Mouse (Mus musculus): ENCODE measurements around the gene Tmem132e.

DNA sequence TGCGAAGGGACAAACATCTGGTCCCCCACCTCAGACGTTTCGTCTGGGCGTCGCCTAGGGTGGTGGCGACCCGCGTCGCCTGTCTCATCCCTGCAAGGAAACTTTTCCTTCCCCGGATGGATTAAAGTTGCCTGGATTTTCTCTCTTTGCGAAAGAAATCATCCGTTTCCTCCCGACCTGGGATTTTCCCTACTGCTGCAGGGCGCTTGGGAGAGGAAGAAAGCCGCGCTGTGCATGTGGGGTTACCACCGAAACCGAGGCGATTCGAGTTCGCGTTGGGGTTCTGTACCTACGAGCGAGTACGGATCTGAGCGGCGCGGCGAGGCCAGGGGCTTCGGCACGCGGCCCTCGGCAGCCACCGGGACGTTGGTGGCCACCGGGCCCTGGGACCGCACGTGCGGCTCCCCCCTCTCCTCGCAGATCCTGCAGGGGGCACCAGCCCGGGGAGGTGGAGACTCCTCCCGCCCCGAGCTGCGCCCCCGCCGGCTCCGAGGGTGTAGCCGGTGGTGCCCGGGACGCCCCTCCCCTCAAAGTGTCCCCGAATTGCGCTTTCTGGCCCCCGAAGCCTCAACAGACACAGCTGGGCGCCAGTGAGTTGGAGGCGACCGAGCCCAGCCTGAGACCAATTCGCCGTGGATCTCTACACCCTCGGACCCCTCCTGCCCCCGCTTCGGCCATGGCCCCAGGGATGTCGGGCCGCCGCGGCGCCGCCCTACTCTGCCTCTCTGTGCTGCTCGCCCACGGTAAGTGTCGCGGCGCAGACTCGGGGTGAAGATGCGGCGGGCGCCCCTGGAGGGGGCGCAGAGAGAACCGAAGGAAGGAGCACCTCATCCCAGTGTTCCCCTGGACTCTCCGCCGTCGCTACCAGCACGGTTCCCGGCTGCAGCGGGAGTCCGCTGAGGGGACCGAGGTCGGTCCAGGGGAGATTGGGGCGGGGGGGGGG lies at the start of gene Tmem132e:
- TF ChIP-seq POLR2A (IDR thresholded peaks at IDR 0.05; ENCODE audit: borderline replicate concordance, low read depth, low read length), result no peak
- no peak for TF ChIP-seq CTCF (IDR thresholded peaks at IDR 0.05; ENCODE audit: low read depth, low read length)

Measured in bone marrow macrophage, adult 2 months (primary cell).